Mouse (Mus musculus) CH12.LX (cell line): ENCODE data around the gene Hykk. TPM values are rescaled to one million over a fixed set of nuclear protein-coding genes. Genes with fewer than 3 reads are reported as not detected.

Experiments used
- DNase-seq: peaks from one replicate; pipeline ENCODE4 v3.0.0-alpha.2; 2013; ENCODE audit errors: extremely low read depth
- H3K27ac ChIP-seq: 2 replicates; pipeline ENCODE4 v1.5.1; 2012; ENCODE audit warnings: low read depth, mild to moderate bottlenecking, control low read depth, moderate library complexity; ENCODE audit not compliant: insufficient read depth
- H3K27me3 ChIP-seq: replicated peaks from 2 replicates; pipeline ENCODE3; 2012; ENCODE audit warnings: inconsistent platforms
- H3K36me3 ChIP-seq, 2 experiments: replicated peaks in 1 of 2; 2 replicates each; pipeline versions ENCODE3 to v1.6.1; 2012; ENCODE audit warnings: inconsistent platforms in 1 of 2, low read length in 1 of 2, mild to moderate bottlenecking in 1 of 2, mixed read lengths in 1 of 2, moderate library complexity in 1 of 2; ENCODE audit not compliant: control insufficient read depth in 1 of 2, insufficient read depth in 1 of 2
- H3K4me1 ChIP-seq, 2 experiments: 2 replicates each; pipeline ENCODE4 v1.6.1; 2012; ENCODE audit warnings: inconsistent platforms in 1 of 2, moderate library complexity in 1 of 2; ENCODE audit not compliant: insufficient read depth in 2 of 2, control insufficient read depth in 1 of 2
- H3K4me2 ChIP-seq: 2 replicates; pipeline ENCODE4 v1.6.1; 2012; ENCODE audit warnings: low read depth, mild to moderate bottlenecking, control low read depth; ENCODE audit not compliant: poor library complexity, insufficient read depth, severe bottlenecking
- H3K4me3 ChIP-seq, 3 experiments: fragments of 150-350 bp in 1 of 3; sonication (generic) in 1 of 3; replicated peaks in 1 of 3; 2 replicates each; pipeline versions ENCODE3 to v1.5.1; 2011 to 2012; ENCODE audit warnings: low read depth in 2 of 3, low read length in 2 of 3, mild to moderate bottlenecking in 2 of 3, moderate library complexity in 2 of 3, control low read depth in 1 of 3, improper control_type of control experiment in 1 of 3, inconsistent platforms in 1 of 3, mixed read lengths in 1 of 3; ENCODE audit not compliant: poor library complexity in 1 of 3
- H3K79me2 ChIP-seq: replicated peaks from 2 replicates; pipeline ENCODE4 v1.6.1; 2012; ENCODE audit warnings: mild to moderate bottlenecking, moderate library complexity; ENCODE audit not compliant: control insufficient read depth, poor library complexity, insufficient read depth, severe bottlenecking; ENCODE audit errors: extremely low read depth
- H3K9ac ChIP-seq: 2 replicates; pipeline ENCODE4 v1.6.1; 2012; ENCODE audit warnings: low read depth, mild to moderate bottlenecking, control low read depth, moderate library complexity; ENCODE audit not compliant: insufficient read depth
- H3K9me3 ChIP-seq: replicated peaks from 2 replicates; pipeline ENCODE3; 2012; ENCODE audit warnings: low read length, inconsistent platforms, mixed read lengths
- BHLHE40 ChIP-seq: IDR thresholded peaks from 2 replicates; pipeline ENCODE4 v1.6.1; 2011; ENCODE audit warnings: mild to moderate bottlenecking, low read depth, low read length, improper control_type of control experiment
- CHD1 ChIP-seq: IDR thresholded peaks from 2 replicates; pipeline ENCODE4 v1.6.1; 2012; ENCODE audit warnings: low read depth, low read length, improper control_type of control experiment, inconsistent platforms
- CHD2 ChIP-seq: IDR thresholded peaks from 2 replicates; pipeline ENCODE4 v1.6.1; 2011; ENCODE audit warnings: low read length, improper control_type of control experiment
- E2F4 ChIP-seq: IDR thresholded peaks from 2 replicates; pipeline ENCODE4 v1.6.1; 2011; ENCODE audit warnings: low read depth, low read length, improper control_type of control experiment; ENCODE audit not compliant: insufficient replicate concordance
- ELF1 ChIP-seq: IDR thresholded peaks from 2 replicates; pipeline ENCODE4 v1.6.1; 2014; ENCODE audit warnings: low read depth, mild to moderate bottlenecking, inconsistent platforms, low read length, improper control_type of control experiment
- ETS1 ChIP-seq: conservative IDR thresholded peaks from 2 replicates; pipeline ENCODE4 v1.6.1; 2012; ENCODE audit warnings: low read depth, mild to moderate bottlenecking, inconsistent platforms, low read length, improper control_type of control experiment, moderate library complexity
- IRF4 ChIP-seq: IDR thresholded peaks from 2 replicates; pipeline ENCODE4 v1.6.1; 2014; ENCODE audit warnings: low read depth, mild to moderate bottlenecking, inconsistent platforms, low read length, improper control_type of control experiment
- JUN ChIP-seq: IDR thresholded peaks from 2 replicates; pipeline ENCODE4 v1.6.1; 2011; ENCODE audit warnings: low read depth, mild to moderate bottlenecking, low read length, improper control_type of control experiment, moderate library complexity; ENCODE audit not compliant: insufficient read depth
- KAT2A ChIP-seq: IDR thresholded peaks from 2 replicates; pipeline ENCODE4 v1.6.1; 2012; ENCODE audit warnings: low read length, improper control_type of control experiment, inconsistent platforms; ENCODE audit not compliant: insufficient replicate concordance
- MAZ ChIP-seq: IDR thresholded peaks from 2 replicates; pipeline ENCODE4 v1.6.1; 2012; ENCODE audit warnings: low read depth, mild to moderate bottlenecking, inconsistent platforms, low read length, improper control_type of control experiment, moderate library complexity
- MEF2A ChIP-seq: IDR thresholded peaks from 2 replicates; pipeline ENCODE4 v1.6.1; 2014; ENCODE audit warnings: low read depth, mild to moderate bottlenecking, inconsistent platforms, low read length, improper control_type of control experiment, borderline replicate concordance
- MXI1 ChIP-seq: IDR thresholded peaks from 2 replicates; pipeline ENCODE4 v1.6.1; 2011; ENCODE audit warnings: mild to moderate bottlenecking, low read depth, low read length, improper control_type of control experiment
- MYC ChIP-seq: IDR thresholded peaks from 2 replicates; pipeline ENCODE4 v1.6.1; 2011; ENCODE audit warnings: low read depth, mild to moderate bottlenecking, improper control_type of control experiment, low read length
- NELFE ChIP-seq: IDR thresholded peaks from 2 replicates; pipeline ENCODE4 v1.6.1; 2011; ENCODE audit warnings: low read depth, low read length, improper control_type of control experiment
- POLR2A ChIP-seq: IDR thresholded peaks from 2 replicates; pipeline ENCODE4 v1.6.1; 2011; ENCODE audit warnings: low read depth, mild to moderate bottlenecking, improper control_type of control experiment, low read length
- SMC3 ChIP-seq: IDR thresholded peaks from 2 replicates; pipeline ENCODE4 v1.6.1; 2011; ENCODE audit warnings: low read depth, low read length, improper control_type of control experiment
- TCF12 ChIP-seq: IDR thresholded peaks from 2 replicates; pipeline ENCODE4 v1.6.1; 2014; ENCODE audit warnings: low read depth, mild to moderate bottlenecking, inconsistent platforms, low read length, improper control_type of control experiment
- UBTF ChIP-seq: IDR thresholded peaks from 2 replicates; pipeline ENCODE4 v1.6.1; 2012; ENCODE audit warnings: low read depth, mild to moderate bottlenecking, inconsistent platforms, low read length, improper control_type of control experiment, moderate library complexity
- USF1 ChIP-seq: IDR thresholded peaks from 2 replicates; pipeline ENCODE4 v1.6.1; 2014; ENCODE audit warnings: low read depth, mild to moderate bottlenecking, inconsistent platforms, low read length, improper control_type of control experiment
- ZC3H11A ChIP-seq: IDR thresholded peaks from 2 replicates; pipeline ENCODE4 v1.6.1; 2012; ENCODE audit warnings: low read depth, mild to moderate bottlenecking, inconsistent platforms, low read length, improper control_type of control experiment
- ZKSCAN1 ChIP-seq: IDR thresholded peaks from 2 replicates; pipeline ENCODE4 v1.6.1; 2012; ENCODE audit warnings: low read depth, inconsistent platforms, low read length, improper control_type of control experiment, borderline replicate concordance
- ZMIZ1 ChIP-seq: IDR thresholded peaks from 2 replicates; pipeline ENCODE4 v1.6.1; 2012; ENCODE audit warnings: low read depth, mild to moderate bottlenecking, inconsistent platforms, low read length, improper control_type of control experiment
- dilution Hi-C: fragments of 300-500 bp; cut with MboI; formaldehyde crosslinking; loops from 2 replicates; pipeline ENCODE4 v1.14.3; 2020; ENCODE audit warnings: low sequenced_read_pairs; ENCODE audit not compliant: extremely low pct_unique_long_range_greater_than_20kb, extremely low pct_ligation_motif_present
- in situ Hi-C: fragments of 300-500 bp; cut with MboI; formaldehyde crosslinking; loops from 3 replicates; pipeline ENCODE4 v1.14.3; 2019; ENCODE audit warnings: low sequenced_read_pairs, low pct_ligation_motif_present, low pct_unique_long_range_greater_than_20kb, mixed read lengths
- polyA plus RNA-seq: library from polyadenylated mRNA; unstranded; fragments of >175 nt; gene quantifications from 2 replicates; pipeline ENCODE4 v1.2.1, GENCODE M21; 2012; ENCODE audit warnings: low read depth; ENCODE audit not compliant: insufficient read length
- total RNA-seq, 2 experiments: library from RNA; depleted of rRNA; stranded (reverse); fragments of 300-350 nt in 1 of 2; fragments of >200 nt in 1 of 2; gene quantifications; 2 replicates each; pipeline ENCODE4 v1.2.3; 2012 to 2014

The Hykk gene
- total and polyA plus RNA-seq, 3 experiments, result 0.15 to 0.23 (median 0.17) TPM

DNA sequence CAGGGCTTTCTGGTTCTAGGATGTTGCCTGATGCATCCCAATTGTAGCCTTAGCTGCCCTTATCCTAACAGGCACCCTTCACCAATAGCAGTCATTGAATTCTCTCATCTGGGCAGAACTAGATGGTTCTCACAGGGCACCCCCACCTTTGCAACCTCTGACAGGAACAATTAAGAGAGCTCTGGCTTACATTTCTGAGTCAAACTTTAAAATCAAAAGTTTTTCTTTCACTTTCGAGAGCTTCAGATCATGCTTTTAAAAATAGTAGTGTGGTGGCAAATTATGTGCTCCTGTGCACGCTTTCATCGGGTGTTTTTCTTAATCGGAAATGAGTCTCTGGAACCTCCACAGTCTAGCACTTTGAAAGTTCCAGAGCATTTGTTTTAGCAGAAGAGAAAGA, 44.0 kb downstream of the Hykk start:
- peak; percentile 21; the same call in 1 of the 2 replicates for TF ChIP-seq MEF2A
- no peak for TF ChIP-seq IRF4
- TF ChIP-seq BHLHE40, result 0 out of 2 replicates have a peak, but pooled peaks have one; percentile 27
- H3K9me3 ChIP-seq, result peaks cover 7% of the 10 kb centered on the region
- no peaks in the 10 kb centered on the region for H3K27me3 ChIP-seq
- H3K4me3 ChIP-seq, result no peak overlapping the region
- dilution Hi-C loops, result no loop called here
- H3K27ac ChIP-seq, result no peak overlapping the region
- H3K9ac ChIP-seq, result no peak overlapping the region
- H3K4me1 ChIP-seq, result peaks cover 0 to 4% of the 10 kb centered on the region in 2 experiments; a peak in 1 of 4 replicates
- peaks cover 34 to 52% of the 10 kb centered on the region in 2 experiments for H3K36me3 ChIP-seq
- H3K4me2 ChIP-seq, result no peak overlapping the region
- DNase-seq, result no peak
- H3K79me2 ChIP-seq, result no peaks in the 10 kb centered on the region
- in situ Hi-C loops, result no loop called here

DNA sequence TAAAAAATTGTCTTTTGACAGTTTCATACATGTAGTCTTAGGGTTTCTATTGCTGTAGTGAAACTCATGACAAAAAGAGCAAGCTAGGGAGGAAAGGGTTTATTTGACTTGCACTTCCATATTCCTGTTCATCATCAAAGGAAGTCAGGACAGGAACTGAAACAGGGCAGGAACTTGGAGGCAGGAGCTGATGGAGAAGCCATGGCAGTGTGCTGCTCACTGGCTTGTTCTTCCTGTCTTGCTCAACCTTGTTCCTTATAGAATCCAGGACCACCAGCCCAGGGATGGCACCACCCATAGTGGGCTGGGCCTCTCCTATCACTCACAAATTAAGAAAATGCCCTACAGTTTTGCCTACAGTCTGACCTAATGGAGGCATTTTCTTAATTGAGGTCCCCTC, 46.6 kb downstream of the Hykk start:
- peaks cover 0 to 4% of the 10 kb centered on the region in 2 experiments; a peak in 1 of 4 replicates for H3K4me1 ChIP-seq
- no peak for DNase-seq
- TF ChIP-seq ZKSCAN1, result no peak
- no peak for TF ChIP-seq USF1
- TF ChIP-seq ZMIZ1, result no peak
- no peak for TF ChIP-seq JUN
- no peak for TF ChIP-seq E2F4
- TF ChIP-seq MYC, result no peak
- TF ChIP-seq BHLHE40, result no peak
- no peak for TF ChIP-seq SMC3
- no peak for TF ChIP-seq CHD2
- no peak for TF ChIP-seq UBTF
- no peak for TF ChIP-seq KAT2A
- no peak for TF ChIP-seq MAZ
- TF ChIP-seq ETS1, result no peak
- TF ChIP-seq CHD1, result no peak
- TF ChIP-seq MXI1, result no peak
- no peak for TF ChIP-seq NELFE
- TF ChIP-seq TCF12, result no peak
- no peak for TF ChIP-seq ZC3H11A
- no peak for TF ChIP-seq POLR2A
- TF ChIP-seq ELF1, result no peak
- H3K4me2 ChIP-seq, result no peak overlapping the region
- no peak overlapping the region for H3K27ac ChIP-seq
- dilution Hi-C loops (no loop called here), in situ Hi-C loops (no loop called here)
- H3K9ac ChIP-seq, result no peak overlapping the region
- H3K79me2 ChIP-seq, result no peaks in the 10 kb centered on the region
- no peak overlapping the region for H3K4me3 ChIP-seq
- H3K9me3 ChIP-seq, result peaks cover 7% of the 10 kb centered on the region
- peaks cover 10 to 28% of the 10 kb centered on the region in 2 experiments for H3K36me3 ChIP-seq
- H3K27me3 ChIP-seq, result no peaks in the 10 kb centered on the region
